Mouse (Mus musculus) gonadal fat pad, adult 2 months (tissue): ENCODE measurements around the gene Gm38392. TPM values are rescaled to one million over a fixed set of nuclear protein-coding genes. Genes with fewer than 3 reads are reported as not detected.
A peak's percentile ranks its signal among the peaks of the same experiment; 100 is the strongest.
"Not testable (repeated sequence)": the region's sequence is repeated elsewhere in the genome, so short reads cannot be mapped to it uniquely, and the experiment has no call there.

ENCODE experiments used
- DNase-seq: peaks from one replicate; pipeline ENCODE4 v3.0.0-alpha.2; 2012; ENCODE audit warnings: low read depth
- polyA plus RNA-seq: library from polyadenylated mRNA; depleted of rRNA; stranded (reverse); fragments of >200 nt; gene quantifications from 2 replicates; pipeline ENCODE4 v1.2.3, GENCODE M21; 2012

Gm38392 gene
- polyA plus RNA-seq, 1 experiment, result 0.09 TPM

- no peak for DNase-seq
These were observed 10.4 kb downstream of the Gm38392 start for GRCm38 (mm10) chr3:88276529-88277143.

DNA sequence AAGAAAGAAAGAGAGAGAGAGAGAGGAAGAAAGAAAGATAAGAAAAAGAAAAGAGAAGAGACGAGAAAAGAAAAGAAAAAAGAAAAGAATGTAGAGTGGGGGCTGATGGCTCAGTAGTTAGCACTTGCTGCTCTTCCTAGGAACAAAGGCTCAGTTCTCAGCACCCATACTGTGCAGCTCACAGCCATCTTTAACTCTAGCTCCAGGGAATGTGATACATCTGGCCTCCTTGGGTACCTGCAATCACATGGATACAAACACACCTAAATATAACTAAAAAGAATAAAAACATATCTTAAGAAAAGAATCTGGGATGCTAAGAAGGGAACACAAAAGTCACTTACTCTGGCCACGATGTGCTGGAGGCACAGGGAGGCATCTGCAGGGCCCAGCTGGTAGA, 10.9 kb downstream of the Gm38392 start:
- DNase-seq, result no peak

DNA sequence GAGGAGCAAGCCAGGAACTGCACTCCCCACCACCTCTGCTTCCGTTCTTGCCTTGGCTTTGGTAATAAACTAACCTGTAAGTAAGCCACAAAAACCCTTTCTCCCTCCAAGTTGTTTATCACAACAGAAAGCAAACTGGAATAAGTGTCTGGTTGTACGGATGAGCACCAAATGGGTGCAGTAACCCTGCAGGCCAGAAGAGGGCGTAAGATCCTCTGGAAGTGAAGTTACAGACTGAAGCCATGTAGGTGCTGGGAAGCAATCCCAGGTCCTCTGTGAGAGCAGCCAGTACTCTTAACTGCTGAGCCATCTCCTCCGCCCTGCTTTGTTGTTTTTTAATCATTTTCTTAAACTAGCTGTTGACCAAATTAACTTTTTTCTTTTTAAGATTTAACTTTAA, 13.0 kb downstream of the Gm38392 start:
- DNase-seq, result no peak

DNA sequence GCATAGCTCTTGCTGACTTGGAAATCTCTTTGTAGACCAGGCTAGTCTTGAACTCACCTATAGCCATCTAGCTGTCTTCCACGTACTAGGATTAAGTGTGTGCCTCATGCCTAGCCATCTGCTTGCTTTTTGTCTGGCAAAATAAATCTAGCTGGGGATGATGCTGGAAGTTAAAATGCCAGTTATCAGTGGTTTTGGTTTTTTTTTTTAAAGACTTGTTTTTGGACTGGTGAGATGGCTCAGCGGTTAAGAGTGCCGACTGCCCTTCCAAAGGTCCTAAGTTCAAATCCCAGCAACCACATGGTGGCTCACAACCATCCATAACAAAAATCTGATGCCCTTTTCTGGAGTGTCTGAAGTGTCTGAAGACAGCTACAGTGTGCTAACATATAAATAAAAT, 15.2 kb downstream of the Gm38392 start:
- no peak for DNase-seq

DNA sequence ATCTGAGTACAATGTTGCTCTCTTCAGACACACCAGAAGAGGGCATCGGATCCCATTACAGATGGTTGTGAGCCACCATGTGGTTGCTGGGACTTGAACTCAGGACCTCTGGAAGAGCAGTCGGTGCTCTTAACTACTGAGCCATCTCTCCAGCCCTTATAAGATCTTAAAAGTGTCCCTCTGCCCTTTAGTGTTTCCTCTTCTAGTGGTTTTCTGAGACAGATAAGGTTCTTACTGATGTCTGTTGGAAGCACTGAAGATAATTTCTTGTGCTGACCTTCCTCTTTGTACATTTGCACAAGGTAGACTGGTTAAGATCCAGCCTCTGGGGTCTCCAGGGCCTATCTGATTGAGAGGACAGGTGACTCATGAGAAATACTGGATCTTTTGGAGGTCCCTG, 15.7 kb downstream of the Gm38392 start:
- not testable (repeated sequence) for DNase-seq

DNA sequence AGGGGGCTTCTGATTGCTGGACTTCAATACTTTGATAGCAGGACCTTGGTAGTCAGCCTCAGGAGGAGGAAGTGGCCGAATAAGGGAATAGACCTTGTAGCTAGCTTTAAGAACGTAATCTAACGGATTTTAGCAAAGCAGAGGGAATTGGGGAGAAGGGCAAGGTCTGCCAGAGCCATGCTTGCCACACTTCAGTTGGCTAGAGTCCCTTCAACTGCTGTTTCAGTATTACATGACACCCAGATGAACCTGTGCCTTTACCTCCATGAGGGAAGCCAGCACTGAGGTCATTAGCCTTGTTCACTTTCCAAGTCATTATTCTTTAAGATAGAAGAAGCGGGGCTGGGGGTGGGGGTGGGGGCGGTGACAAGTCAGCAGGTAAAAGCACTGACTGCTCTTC, 18.0 kb downstream of the Gm38392 start:
- DNase-seq, result no peak

DNA sequence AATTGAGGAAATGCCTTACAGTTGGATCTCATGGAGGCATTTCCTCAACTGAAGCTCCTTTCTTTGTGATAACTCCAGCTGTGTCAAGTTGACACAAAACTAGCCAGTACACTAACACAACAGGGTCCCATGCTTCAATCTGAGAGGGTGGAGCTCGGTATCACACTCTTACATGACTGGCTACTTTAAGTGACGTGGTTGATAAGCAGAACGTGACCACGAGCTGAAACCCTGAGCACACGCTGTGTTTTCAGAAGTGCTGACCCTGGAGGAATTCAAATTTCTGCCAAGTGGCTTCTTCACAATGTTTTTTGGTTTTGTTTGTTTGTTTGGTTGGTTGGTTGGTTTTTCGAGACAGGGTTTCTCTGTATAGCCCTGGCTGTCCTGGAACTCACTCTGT, 19.0 kb downstream of the Gm38392 start:
- DNase-seq, result not testable (repeated sequence)

DNA sequence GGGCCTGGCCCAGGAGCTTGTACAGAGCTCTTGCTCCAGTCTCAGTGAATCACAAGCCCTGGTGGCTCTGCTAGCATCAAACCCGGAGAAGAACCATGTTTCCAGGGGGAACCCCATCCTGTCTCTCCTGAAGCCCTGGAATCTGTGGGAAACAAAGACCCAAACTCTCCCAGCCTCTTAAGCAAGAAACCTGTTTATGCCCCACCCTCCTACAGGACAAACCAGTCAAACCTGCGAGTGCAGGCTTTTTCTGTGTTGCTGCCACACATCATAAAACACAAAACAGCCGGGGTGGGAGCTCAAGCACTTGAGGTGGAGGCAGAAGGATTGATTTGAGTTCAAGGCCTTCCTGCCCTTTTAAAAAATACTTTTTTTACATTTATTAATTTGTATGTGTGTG, 24.7 kb downstream of the Gm38392 start:
- peak; percentile 37 for DNase-seq

DNA sequence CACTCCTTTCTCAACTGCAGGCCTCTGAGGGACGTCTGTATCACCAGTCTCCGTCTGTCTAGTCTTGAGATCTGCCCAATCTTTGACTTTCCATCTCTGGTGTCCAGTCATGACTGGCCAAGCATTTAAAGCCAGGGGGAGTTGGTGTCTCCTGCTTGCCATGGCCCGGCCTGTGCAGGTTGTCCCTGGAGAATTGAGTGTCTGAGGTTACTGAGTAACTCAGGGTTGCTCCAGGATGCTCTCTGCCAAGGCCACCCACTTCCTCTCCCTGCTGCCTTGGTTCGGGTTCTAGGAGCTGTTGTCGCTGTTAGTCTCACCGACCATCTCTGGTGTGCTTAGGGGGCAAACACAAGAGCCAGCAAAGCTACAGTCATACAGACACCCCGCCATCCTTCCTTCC, 30.6 kb downstream of the Gm38392 start:
- no peak for DNase-seq

DNA sequence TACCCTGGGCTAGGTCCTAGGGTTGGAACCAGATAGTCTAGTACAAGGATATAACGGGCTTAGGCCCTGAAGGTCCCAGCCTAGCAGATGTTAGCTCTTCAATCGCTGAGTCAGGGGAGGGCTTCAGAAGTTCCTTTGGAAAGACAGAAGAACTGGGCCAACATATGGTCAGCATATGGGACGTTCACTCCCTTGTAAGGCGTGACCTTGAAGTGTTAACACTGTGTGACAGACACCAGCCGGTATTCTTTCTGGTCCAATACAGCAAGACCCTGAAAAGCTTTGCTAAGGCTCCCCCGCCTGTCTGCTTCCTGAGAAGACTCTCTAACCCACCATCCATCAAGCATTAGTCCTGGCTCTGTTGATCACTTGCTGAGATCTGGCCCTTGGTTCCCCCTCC, 31.1 kb downstream of the Gm38392 start:
- no peak for DNase-seq

DNA sequence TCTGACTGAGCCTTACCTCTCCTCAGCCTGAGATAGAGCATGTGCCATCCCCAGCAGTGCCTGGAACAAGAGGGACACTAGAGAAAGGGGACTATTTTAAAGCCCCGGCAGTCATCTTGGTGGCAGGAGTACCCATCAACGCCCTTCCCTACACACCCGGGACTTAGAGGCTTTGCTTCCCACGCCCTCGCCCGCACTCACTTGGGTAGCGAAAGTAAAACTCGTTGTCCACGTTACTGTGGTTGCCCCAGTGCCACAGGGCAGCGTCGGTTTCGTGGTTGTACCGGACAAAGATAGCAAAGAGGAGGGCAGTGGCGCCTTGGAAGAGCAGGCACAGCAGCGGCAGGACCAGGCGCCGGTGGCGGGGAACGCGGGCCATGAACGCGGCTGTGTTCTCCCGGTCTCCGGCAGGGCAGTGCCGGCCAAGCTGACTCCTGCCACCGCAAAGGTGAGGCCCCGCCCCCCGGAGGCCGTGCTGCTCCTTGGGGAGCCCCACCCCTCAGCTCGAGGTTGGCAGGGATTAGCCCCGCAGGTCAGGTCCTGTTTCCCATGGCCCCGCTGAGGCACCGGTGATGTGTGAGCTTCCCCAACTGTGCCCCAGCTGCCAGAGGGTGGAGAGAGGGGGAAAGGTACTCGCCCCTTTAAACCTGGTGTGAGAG, 32.6 kb downstream of the Gm38392 start, which contains the start of gene Rhbg:
TSS of gene Rhbg (minus strand) at position 442 of the 659 bp plus-strand sequence.
- no peak for DNase-seq

GRCm38 (mm10) chr3:88252739-88253138, 34.3 kb downstream of the Gm38392 start:
- no peak for DNase-seq

GRCm38 (mm10) chr3:88248406-88248805, 38.6 kb downstream of the Gm38392 start:
- no peak for DNase-seq

- DNase-seq, result no peak
These were observed 39.3 kb downstream of the Gm38392 start for GRCm38 (mm10) chr3:88247666-88248065.

- DNase-seq, result no peak
These were observed 41.2 kb downstream of the Gm38392 start for GRCm38 (mm10) chr3:88245811-88246210.

DNA sequence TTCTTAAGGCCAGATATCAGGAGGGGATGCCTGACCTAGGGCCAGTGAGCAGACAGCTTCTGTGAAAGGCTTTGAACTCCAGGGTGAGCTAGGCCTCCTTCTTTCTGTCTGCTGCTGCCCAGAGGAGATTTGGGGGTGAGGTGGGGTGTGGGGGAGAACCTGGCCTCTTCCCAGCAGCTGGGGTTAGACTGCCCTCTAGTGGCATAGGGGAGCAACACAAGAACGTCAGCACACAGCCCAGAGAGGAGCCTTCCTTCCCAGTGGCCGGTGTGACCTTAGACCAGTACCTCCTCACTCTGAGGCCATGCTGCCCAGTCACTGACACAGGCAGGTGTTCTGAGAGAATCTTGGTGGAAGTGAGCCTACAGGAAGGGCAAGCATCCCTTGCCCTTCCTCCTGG, 42.9 kb downstream of the Gm38392 start:
- no peak for DNase-seq

- no peak for DNase-seq
These were observed 44.5 kb downstream of the Gm38392 start for GRCm38 (mm10) chr3:88242531-88242930.

GRCm38 (mm10) chr3:88241045-88241786, 45.8 kb downstream of the Gm38392 start:
- DNase-seq, result no peak

- no peak for DNase-seq
These were observed 47.6 kb downstream of the Gm38392 start for GRCm38 (mm10) chr3:88239446-88239845.

DNA sequence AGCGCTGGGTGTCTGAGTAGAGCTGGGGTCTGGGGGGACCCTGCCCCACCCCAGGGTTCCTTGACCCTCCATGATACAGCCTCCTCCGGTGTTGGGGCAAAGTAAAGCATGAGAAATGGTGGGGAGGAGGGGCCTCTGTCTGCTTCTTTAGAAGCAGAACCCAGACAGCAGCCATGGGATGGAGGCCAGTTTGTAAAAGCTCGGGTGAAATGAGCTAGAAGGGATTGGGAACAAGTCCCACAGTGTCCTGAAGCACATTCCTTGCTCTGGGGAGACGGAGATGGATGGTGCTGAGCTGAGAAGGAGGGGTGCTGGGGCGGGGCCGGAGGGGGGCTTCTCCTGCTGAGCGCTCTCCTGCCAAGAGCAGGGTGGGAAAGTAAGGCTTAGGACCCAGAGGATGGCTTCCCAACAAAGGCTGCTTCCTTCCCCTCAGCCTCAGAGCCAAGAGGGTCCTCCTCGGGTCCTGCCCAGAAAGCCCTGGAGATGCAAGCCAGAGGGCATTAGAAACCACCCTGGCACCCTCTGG, 48.1 kb downstream of the Gm38392 start:
- no peak for DNase-seq

GRCm38 (mm10) chr3:88237556-88238194, 49.3 kb downstream of the Gm38392 start:
- DNase-seq, result no peak

GRCm38 (mm10) chr3:88237161-88237555, 49.9 kb downstream of the Gm38392 start:
- DNase-seq, result no peak
